Mouse (Mus musculus) bone marrow, adult 2 months (tissue): ENCODE results near the gene Ldb2. TPM values are rescaled to one million over a fixed set of nuclear protein-coding genes. Genes with fewer than 3 reads are reported as not detected.

Experiments used
- H3K27ac ChIP-seq: fragments of 200-500 bp; 2 replicates; pipeline ENCODE4 v1.5.1; 2012; ENCODE audit warnings: low read depth, mild to moderate bottlenecking, control low read depth, inconsistent platforms, low read length; ENCODE audit not compliant: control insufficient read depth, poor library complexity, insufficient read depth
- H3K4me1 ChIP-seq: fragments of 200-500 bp; 2 replicates; pipeline ENCODE4 v1.6.1; 2011; ENCODE audit warnings: low read length; ENCODE audit not compliant: control insufficient read depth, insufficient read depth
- H3K4me3 ChIP-seq: fragments of 200-500 bp; replicated peaks from 2 replicates; pipeline ENCODE3; 2011; ENCODE audit warnings: mild to moderate bottlenecking, low read depth, low read length, control low read depth; ENCODE audit not compliant: control insufficient read depth
- CTCF ChIP-seq: fragments of 200-500 bp; IDR thresholded peaks from 2 replicates; pipeline ENCODE4 v1.5.1; 2011; ENCODE audit warnings: low read length, control low read depth; ENCODE audit not compliant: control insufficient read depth, insufficient read depth
- POLR2A ChIP-seq: fragments of 200-500 bp; IDR thresholded peaks from 2 replicates; pipeline ENCODE4 v1.6.1; 2011; ENCODE audit warnings: low read depth, mild to moderate bottlenecking, control low read depth, low read length, borderline replicate concordance; ENCODE audit not compliant: control insufficient read depth
- WGBS: fragments of 180-500 bp; shearing (Covaris S2); methylation state at CpG from one replicate; pipeline ENCODE4 v1.1.7; 2018; 5-methylcytosine and 5-hydroxymethylcytosine counted together
- polyA plus RNA-seq: library from polyadenylated mRNA; stranded (reverse); fragments of >200 nt; gene quantifications from 2 replicates; pipeline ENCODE4 v1.2.4, GENCODE M21; 2011; ENCODE audit warnings: low replicate concordance; ENCODE audit not compliant: missing spikeins, insufficient read depth, insufficient read length

The Ldb2 gene
- polyA plus RNA-seq, 1 experiment = 5.1 TPM

- Histone ChIP-seq H3K27ac (no peak overlapping the region), H3K4me3 (no peak overlapping the region), H3K4me1 (no peaks in the 10 kb centered on the region)
- TF ChIP-seq POLR2A = no peak
- 78% methylated on average over 4 of the region's 4 CpGs for WGBS
Observed at GRCm38 (mm10) chr5:44779340-44779739, 20.1 kb downstream of the Ldb2 start.

GRCm38 (mm10) chr5:44768472-44768871 lies 31.0 kb downstream of the Ldb2 start:
- no peak overlapping the region for H3K27ac ChIP-seq
- WGBS = 84% methylated on average over 8 of the region's 8 CpGs
- no peaks in the 10 kb centered on the region for H3K4me1 ChIP-seq
- no peak for TF ChIP-seq CTCF
- no peak for TF ChIP-seq POLR2A
- H3K4me3 ChIP-seq = no peak overlapping the region

DNA sequence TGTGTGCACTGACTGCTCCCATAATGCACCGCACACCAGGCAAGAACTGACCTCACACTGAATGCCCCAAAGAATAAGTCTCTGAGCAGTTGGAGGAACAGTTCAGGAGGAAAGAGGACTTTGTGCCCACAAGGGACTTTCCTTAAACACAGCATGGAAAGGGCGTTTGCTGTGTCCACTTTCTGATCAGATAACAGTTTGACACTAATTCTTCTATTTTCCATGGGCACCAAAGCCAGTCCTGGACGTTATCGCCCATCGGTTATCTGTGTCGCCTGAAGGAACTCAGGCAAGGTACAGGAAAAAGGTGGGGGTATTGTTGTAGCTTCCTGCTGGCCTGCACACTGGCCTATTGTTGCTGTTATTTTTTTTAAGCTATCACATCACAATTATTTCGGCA lies 34.6 kb downstream of the Ldb2 start:
- TF ChIP-seq CTCF = no peak
- TF ChIP-seq POLR2A = no peak
- 53% methylated on average over 7 of the region's 7 CpGs for WGBS
- no peak overlapping the region for H3K27ac ChIP-seq
- no peak overlapping the region for H3K4me3 ChIP-seq
- H3K4me1 ChIP-seq = no peaks in the 10 kb centered on the region

- TF ChIP-seq POLR2A (no peak), CTCF (no peak)
- H3K27ac ChIP-seq = no peak overlapping the region
- WGBS = 56% methylated on average over 4 of the region's 4 CpGs
- H3K4me1 ChIP-seq = no peaks in the 10 kb centered on the region
- no peak overlapping the region for H3K4me3 ChIP-seq
Observed at GRCm38 (mm10) chr5:44759178-44759577, 40.3 kb downstream of the Ldb2 start.

DNA sequence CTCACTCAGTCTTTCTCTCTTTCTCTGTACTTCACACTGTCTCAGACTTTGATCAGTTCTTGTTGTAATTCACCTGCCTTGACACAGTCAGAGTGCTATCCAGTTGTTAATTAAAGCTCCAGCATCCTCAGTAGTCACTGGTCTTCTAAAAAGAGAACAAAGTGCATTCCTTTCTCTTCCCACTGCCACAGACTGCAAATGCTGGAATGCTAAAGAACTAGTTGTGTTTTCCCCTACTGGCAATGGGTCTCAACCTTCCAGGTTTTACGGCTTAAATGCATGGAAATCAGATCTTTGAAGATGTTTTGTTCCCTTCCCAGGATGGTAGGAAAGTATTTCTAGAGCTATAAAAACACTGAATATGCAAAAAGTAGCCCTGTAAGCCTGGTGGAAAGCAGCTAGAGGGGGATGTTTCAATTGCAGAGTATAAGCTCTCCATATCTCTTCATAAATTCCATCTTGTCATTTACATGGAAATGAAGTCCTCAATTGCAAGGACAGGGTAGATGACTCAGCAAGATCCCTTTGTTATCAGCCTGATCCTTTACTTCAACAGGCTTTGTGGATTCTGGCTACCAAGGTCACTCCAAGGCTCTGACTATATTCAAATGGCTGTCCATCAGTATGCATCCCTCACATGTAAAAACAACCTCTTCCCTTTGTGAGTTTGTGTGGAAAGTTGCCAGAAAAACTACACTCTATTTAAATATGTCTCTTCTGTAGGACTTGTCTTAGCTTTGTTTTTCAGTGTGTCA lies 45.1 kb downstream of the Ldb2 start:
- no peak overlapping the region for H3K27ac ChIP-seq
- no peak overlapping the region for H3K4me3 ChIP-seq
- H3K4me1 ChIP-seq = no peaks in the 10 kb centered on the region
- TF ChIP-seq POLR2A (no peak), CTCF (no peak)
- WGBS = 86% methylated on average over 1 of the region's 1 CpGs

DNA sequence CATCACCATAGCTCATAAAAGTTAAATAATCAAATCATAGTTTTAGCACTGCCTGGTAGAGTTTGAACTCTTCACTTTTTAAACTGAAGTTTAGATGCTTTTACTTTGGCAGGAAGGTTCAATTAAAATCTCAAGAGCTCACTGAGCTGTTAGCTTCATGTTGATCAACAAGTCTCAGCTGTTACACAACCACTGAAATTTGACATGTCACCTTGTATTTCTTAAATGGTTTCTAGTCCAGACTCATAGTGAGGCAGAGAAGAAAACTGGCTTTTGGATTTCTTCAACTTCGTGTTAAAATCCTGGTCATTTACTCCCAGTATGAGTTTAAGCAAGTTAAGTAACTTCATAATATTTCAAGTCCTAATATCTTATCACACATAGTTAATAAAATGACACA lies 53.8 kb downstream of the Ldb2 start:
- Histone ChIP-seq H3K4me1 (no peaks in the 10 kb centered on the region), H3K4me3 (no peak overlapping the region), H3K27ac (no peak overlapping the region)
- TF ChIP-seq POLR2A (no peak), CTCF (no peak)
- WGBS = 76% methylated on average over 1 of the region's 1 CpGs

GRCm38 (mm10) chr5:44736366-44736765 lies 63.1 kb downstream of the Ldb2 start:
- Histone ChIP-seq H3K4me3 (no peak overlapping the region), H3K27ac (no peak overlapping the region), H3K4me1 (no peaks in the 10 kb centered on the region)
- TF ChIP-seq CTCF = no peak
- no peak for TF ChIP-seq POLR2A
- 86% methylated on average over 3 of the region's 3 CpGs for WGBS

DNA sequence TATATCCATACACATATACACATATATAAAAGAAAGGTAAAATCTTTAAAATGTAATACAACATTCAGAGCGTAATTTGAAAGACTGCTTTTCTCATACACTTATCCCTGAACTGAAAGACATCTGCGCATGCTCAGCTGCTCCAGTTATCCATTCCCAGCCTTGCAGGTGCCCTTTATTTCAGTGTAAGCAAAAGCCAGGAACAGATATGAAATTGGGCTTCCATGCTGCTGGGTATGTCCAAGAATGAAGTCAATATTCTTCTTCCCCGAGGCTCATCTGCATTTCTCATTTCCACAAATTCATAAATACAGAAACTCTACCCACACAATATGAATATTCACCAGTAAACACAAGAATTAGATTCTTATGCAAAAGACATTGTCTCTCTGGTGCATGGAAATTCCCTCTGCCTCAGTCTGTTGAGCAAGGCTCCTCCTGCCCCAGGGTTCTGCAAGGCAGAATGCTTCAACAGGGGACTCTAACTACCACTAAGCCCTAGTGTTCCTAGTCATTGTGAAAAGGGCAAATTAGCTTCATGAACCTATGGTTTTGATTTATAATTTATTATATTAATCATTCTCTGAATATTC lies 65.3 kb downstream of the Ldb2 start:
- TF ChIP-seq POLR2A (no peak), CTCF (no peak)
- Histone ChIP-seq H3K4me3 (no peak overlapping the region), H3K27ac (no peak overlapping the region), H3K4me1 (no peaks in the 10 kb centered on the region)
- WGBS = 80% methylated on average over 3 of the region's 3 CpGs
